Mouse (Mus musculus) erythroblast, embryonic 14.5 days (primary cell): ENCODE results near the gene Cenpx. TPM values are rescaled to one million over a fixed set of nuclear protein-coding genes. Genes with fewer than 3 reads are reported as not detected.

Experiments
- H3K27me3 ChIP-seq: 2 replicates; pipeline ENCODE4 v1.6.1; 2012; ENCODE audit warnings: inconsistent platforms; ENCODE audit not compliant: control insufficient read depth
- H3K36me3 ChIP-seq: 2 replicates; pipeline ENCODE4 v1.6.1; 2012; ENCODE audit warnings: mild to moderate bottlenecking, inconsistent platforms; ENCODE audit not compliant: control insufficient read depth
- H3K4me1 ChIP-seq: 2 replicates; pipeline ENCODE4 v1.6.1; 2012; ENCODE audit warnings: inconsistent platforms; ENCODE audit not compliant: control insufficient read depth
- H3K4me3 ChIP-seq: replicated peaks from 2 replicates; pipeline ENCODE3; 2012; ENCODE audit warnings: moderate library complexity, mild to moderate bottlenecking, inconsistent platforms
- H3K9me3 ChIP-seq: 2 replicates; pipeline ENCODE4 v1.6.1; 2012; ENCODE audit warnings: low read length, inconsistent platforms, mixed read lengths; ENCODE audit not compliant: control insufficient read depth
- GATA1 ChIP-seq: IDR thresholded peaks from 2 replicates; pipeline ENCODE4 v1.6.1; 2012; ENCODE audit warnings: low read length, inconsistent platforms, mixed read lengths
- TAL1 ChIP-seq: IDR thresholded peaks from 3 replicates; pipeline ENCODE4 v1.6.1; 2012; ENCODE audit warnings: low read length, inconsistent platforms, mixed read lengths
- polyA plus RNA-seq: library from polyadenylated mRNA; stranded (reverse); fragments of >175 nt; gene quantifications from 2 replicates; pipeline ENCODE4 v1.2.3, GENCODE M21; 2012

The Cenpx gene
- polyA plus RNA-seq, 1 experiment: 5.2 TPM

DNA sequence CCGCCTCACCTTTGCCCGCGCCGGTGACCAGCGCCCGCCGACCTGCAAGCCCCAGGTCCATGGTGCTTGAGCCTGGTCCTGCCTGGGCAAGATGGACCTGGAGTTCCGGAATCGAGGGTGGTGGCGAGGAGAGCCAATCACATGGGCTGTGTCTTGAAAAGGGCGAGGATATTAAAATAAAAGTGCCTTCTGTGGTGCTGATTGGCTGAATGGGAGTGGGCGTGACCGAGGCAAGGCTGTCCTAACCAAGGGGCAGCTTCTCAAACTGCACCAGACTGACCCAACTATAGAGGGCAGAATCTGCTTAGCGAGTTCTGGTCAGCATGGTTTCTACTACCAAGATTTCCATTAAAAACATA is 13.6 kb upstream of the Cenpx start, which contains the start of gene Dcxr:
Gene Dcxr, minus strand, starts transcription at position 113 of the 359 bp plus-strand sequence.
- TF ChIP-seq TAL1 (no peak), GATA1 (no peak)
- H3K27me3 ChIP-seq: peaks cover 26% of the 10 kb centered on the region
- H3K4me1 ChIP-seq: peaks cover 19% of the 10 kb centered on the region
- H3K4me3 ChIP-seq: peak within 1 kb of the TSS; percentile 72
- no peaks in the 10 kb centered on the region for H3K36me3 ChIP-seq
- H3K9me3 ChIP-seq: peaks cover 3% of the 10 kb centered on the region

DNA sequence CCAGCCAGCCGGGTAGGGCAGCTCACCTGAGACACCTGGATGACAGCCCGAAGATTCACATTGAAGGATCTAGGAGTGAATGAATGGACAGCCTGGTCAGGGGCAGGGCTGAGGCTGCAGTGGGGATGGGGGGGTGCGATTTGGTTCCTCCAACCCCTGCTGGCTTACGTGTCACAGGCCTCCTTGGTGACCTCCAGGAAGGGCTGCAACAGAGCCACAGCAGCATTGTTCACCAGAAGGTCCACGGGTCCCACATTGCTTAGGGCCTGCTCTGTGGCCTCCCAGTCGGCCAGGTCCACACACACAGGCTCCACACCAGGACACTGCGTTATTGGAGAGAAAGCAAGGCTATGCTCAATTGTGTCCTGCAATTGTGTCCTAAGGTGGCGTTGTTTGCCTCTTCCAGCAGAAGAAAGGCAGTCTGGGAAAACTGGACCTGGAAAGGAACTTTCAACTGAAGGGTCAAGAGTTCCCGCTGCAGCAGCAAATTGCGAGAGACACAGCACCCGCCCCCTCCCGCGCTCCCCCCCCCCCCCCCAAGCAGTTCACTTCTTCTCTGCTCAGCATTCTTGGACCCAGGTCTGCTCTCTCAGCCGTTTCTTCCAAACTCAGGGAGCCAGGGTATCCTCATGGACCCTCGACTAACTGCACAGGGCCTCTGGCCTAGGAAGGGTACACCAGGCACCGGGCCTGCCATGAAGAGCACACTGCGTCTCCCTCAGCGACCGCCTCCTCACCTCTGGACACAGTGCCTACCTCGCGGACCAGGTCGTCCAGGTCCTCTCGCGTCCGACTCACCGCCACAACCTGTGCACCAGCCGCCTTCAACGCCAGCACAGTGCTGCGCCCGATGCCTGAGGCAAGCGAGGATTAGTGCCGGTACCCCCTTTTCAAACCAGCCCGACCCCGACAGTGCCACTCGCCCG is 13.0 kb upstream of the Cenpx start:
- no peaks in the 10 kb centered on the region for H3K36me3 ChIP-seq

DNA sequence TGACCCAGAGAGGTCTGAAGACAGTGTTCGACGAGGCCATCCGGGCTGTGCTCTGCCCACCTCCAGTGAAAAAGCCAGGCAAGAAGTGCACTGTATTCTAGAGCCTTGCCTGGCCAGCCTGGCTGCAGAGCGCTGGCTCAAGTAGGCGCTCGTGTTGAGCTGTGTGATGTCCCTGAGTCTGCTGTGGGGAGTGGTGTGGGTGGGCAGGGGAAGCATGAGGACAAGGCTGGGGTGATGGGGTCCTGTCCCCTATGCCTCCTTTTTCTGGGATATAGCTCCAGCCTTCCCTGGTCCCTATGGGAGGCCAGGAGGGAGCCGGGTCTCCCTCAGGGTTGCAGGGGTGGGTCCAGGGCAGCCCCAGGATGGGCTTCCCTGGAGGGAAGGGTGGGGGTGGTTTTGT is 10.0 kb upstream of the Cenpx start:
- no peaks in the 10 kb centered on the region; the same call in 1 of the 2 replicates for H3K9me3 ChIP-seq
- no peak for TF ChIP-seq GATA1
- no peak for TF ChIP-seq TAL1
- peaks cover 31% of the 10 kb centered on the region for H3K4me1 ChIP-seq
- H3K4me3 ChIP-seq: no peak overlapping the region
- H3K27me3 ChIP-seq: peaks cover 31% of the 10 kb centered on the region
- H3K36me3 ChIP-seq: peaks cover 16% of the 10 kb centered on the region

More for the DNA sequence above, 13.0 kb upstream of the Cenpx start:
- peaks cover 2% of the 10 kb centered on the region for H3K9me3 ChIP-seq
- TF ChIP-seq TAL1: no peak
- H3K4me1 ChIP-seq: peaks cover 26% of the 10 kb centered on the region
- H3K4me3 ChIP-seq: peak overlapping the region; percentile 72
- peaks cover 28% of the 10 kb centered on the region for H3K27me3 ChIP-seq

DNA sequence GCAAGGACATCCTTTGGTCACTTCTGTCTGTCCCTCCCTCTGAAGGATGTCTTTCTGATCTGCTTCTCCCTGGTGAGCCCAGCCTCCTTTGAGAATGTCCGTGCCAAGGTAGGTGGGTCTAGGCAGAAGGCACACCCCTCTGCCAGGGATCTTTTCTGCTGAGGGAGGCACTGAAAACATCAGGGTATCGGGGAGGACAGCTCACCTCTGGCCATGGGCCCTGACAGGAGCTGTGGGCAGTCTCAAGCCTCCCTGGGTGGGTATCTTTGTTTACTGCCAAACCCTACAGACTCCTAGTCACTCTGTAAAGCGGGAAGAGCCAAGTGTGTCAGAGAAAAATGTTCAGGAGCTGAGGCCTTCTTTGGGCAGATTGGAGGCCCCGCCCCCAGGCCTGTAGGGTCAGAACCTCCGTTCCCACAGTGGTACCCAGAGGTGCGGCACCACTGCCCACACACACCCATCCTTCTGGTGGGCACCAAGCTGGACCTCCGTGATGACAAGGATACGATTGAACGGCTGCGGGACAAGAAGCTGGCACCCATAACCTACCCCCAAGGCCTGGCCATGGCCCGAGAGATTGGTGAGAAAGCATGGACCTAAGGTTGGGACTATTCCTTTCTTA is 9.3 kb upstream of the Cenpx start:
- H3K9me3 ChIP-seq: no peaks in the 10 kb centered on the region; the same call in 1 of the 2 replicates
- H3K36me3 ChIP-seq: peaks cover 22% of the 10 kb centered on the region
- peaks cover 31% of the 10 kb centered on the region for H3K4me1 ChIP-seq
- H3K4me3 ChIP-seq: no peak overlapping the region
- H3K27me3 ChIP-seq: peaks cover 31% of the 10 kb centered on the region
- TF ChIP-seq GATA1 (no peak), TAL1 (no peak)

DNA sequence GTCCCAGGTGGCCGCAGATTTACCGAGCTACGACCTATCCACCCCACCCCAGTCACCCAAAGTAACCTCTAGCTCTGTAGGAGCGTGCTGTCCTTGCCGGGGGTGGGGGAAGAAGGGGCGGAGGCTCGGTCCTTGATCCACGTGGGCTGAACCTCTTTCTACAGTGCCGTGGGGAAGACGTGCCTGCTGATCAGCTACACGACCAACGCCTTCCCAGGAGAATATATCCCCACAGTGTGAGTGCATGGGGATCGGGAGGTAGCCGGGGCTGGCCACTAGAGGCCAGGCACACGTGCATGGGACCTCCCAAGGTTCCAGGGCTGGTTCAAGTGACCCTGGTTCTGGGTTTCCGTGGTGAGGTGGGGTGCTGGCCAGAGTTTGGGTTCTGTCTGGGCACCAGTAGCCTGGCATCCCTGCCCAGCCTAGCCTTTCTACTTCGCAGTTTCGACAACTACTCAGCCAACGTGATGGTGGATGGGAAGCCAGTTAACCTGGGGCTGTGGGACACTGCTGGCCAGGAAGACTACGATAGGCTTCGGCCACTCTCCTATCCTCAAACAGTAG is 8.6 kb upstream of the Cenpx start:
- Histone ChIP-seq H3K27me3 (peaks cover 31% of the 10 kb centered on the region), H3K36me3 (peaks cover 29% of the 10 kb centered on the region), H3K9me3 (no peaks in the 10 kb centered on the region; the same call in 1 of the 2 replicates), H3K4me1 (peaks cover 29% of the 10 kb centered on the region), H3K4me3 (no peak overlapping the region)
- TF ChIP-seq TAL1 (no peak), GATA1 (no peak)

DNA sequence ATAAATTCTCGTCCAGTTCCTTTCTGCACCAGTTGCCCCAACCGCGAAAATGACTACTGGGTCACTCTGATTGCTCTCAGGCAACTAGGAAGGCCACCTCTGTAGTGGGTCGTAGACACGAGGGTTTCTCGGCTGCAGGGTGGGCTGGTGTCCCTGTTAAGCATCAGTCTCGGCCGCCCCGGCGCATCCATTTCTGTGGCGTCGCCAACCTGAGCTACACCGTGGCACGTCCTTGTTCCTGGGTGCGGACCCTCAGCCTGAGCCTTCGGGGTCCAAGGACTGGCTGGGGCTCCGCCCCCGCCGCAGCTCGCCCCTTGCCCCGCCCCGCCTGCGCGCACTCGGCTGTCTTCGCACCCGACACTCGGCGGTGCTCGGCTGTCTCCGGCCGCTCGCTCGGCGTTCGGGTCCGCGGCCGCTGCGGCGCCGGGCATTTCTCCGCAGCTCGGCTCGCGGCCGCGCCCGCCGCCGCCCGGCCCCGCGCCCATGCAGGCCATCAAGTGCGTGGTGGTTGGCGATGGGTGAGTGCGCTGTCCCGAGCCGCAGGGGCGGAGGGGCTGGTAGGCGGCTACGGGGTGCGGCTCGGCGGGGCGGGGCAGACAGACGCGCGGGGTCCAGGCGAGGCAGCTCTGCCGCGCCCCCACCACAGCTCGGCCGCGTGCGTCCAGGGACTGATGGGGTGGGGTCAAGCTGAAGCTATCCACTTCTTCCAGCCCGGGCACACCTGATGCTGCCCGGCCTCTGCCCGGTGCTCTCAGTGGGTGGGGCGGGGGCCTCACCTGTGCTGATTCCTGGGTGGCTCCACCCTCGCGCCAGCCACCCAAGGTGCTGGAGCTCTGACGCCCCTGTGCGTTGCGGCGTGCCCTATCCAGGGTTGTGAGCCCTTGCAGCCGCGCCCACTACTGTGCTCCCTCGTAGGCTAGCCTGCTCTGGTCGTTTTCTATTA is 7.9 kb upstream of the Cenpx start, which contains the start of gene Rac3:
Gene Rac3, plus strand, starts transcription at position 347 of the 943 bp plus-strand sequence.
- peaks cover 31% of the 10 kb centered on the region for H3K27me3 ChIP-seq
- no peak for TF ChIP-seq GATA1
- no peak for TF ChIP-seq TAL1
- H3K4me1 ChIP-seq: peaks cover 22% of the 10 kb centered on the region
- no peaks in the 10 kb centered on the region; the same call in 1 of the 2 replicates for H3K9me3 ChIP-seq
- peak within 1 kb of the TSS; percentile 40 for H3K4me3 ChIP-seq
- peaks cover 36% of the 10 kb centered on the region for H3K36me3 ChIP-seq

DNA sequence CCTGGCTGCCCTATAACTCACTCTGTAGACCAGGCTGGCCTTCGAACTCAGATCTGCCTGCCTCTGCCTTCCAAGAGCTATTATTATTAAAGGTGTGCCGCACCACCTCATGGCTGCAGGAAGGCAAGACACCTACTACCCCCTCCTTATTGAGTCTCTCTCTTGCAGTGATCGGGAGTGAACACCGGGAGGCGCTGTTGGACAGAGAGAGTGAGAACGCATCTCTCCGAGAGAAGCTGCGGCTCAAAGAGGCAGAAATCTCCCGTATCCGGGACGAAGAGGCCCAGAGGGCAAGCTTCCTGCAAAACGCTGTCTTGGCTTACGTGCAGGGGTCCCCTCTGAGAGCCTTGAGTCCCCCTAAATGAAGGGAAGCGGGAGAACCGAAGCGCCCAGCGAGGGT is 6.9 kb upstream of the Cenpx start:
- no peaks in the 10 kb centered on the region; the same call in 1 of the 2 replicates for H3K9me3 ChIP-seq
- no peak for TF ChIP-seq TAL1
- peaks cover 19% of the 10 kb centered on the region for H3K4me1 ChIP-seq
- peaks cover 41% of the 10 kb centered on the region for H3K36me3 ChIP-seq
- peaks cover 31% of the 10 kb centered on the region for H3K27me3 ChIP-seq
- no peak overlapping the region for H3K4me3 ChIP-seq

DNA sequence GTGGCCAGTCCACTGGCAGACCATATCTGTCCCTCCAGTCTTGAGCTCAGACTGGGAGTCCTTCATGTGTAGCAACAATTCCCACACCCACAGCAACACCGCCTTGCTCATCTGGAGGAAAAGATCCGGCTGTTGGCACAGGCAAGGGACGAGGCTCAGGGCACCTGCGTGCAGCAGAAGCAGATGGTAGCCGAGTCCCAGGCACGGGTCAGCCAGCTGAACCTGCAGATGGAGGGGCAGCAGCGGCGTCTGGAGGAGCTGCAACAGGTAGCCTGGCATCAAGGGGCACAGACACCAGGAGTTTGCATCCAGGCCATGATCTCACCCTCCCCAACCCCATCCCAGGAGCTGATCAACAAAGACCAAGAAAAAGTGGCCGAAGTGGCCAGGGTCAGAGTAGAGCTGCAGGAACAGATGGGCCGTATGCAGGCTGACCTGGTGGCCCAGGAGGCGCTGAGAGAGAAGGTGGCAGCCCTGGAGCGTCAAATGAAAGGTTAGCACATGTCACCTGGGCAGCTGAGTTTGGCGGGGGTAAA is 6.4 kb upstream of the Cenpx start:
- Histone ChIP-seq H3K36me3 (peaks cover 46% of the 10 kb centered on the region), H3K4me1 (peaks cover 24% of the 10 kb centered on the region), H3K27me3 (peaks cover 31% of the 10 kb centered on the region), H3K4me3 (no peak overlapping the region), H3K9me3 (no peaks in the 10 kb centered on the region; the same call in 1 of the 2 replicates)
- TF ChIP-seq TAL1 (no peak), GATA1 (no peak)
